Mouse (Mus musculus): Measurements from ENCODE around the gene Gm9918. TPM values are rescaled to one million over a fixed set of nuclear protein-coding genes. Genes with fewer than 3 reads are reported as not detected.

Gene Gm9918
- total RNA-seq, 2 experiments from 2014 or later = not detected

DNA sequence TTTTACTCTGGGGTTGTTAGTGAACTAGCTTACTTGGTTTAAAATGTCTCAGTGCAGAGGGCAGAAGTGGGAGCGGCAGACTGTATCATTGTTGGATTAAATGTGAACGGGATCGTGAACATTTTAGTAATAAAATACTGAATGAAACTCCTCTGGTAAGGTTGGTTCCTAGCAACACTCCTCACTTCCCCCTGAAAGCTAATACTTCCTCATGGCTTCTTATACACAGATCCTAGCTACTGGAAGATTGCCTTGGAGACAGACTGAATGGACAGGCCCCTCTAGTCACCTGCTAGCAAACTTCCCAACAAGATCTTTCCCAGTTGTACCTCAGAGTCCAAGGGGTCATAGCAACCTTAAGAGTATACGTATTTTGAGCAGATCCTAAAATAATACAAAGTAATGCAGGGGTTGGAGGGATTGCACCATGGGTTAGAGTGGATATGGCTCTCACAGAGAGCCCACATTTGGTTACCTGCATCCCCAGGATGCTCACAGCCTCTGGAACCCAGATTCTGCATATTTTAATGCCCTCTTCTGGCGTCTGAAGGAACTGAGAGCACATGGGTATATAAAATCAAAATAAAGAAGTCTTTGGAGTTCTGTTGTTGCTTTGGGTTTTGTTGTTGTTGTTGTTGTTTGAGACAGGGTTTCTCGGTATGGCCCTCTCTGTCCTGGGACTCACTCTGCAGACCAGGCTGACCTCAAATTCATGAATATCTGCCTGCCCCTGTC, 3.8 kb downstream of the Gm9918 start:
- DNase-seq = no peak

DNA sequence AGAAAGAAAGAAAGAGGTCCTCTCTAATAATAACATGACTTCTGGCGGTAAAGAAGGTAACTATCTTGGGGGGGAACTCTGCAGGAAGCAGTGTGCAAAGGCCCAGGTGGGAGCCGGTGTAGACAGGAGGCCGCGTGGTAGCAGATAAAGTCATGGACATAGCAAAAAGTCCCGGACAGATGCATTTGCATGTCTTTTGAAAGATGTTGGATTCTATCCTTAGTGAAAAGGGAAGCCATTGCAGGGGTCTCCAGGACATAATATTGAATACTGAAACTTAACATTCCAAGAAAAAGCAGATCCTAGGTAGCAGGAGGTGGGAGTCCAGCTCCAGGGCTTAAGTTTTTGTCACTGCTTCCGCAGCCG, 8.3 kb downstream of the Gm9918 start:
- no peak for DNase-seq

DNA sequence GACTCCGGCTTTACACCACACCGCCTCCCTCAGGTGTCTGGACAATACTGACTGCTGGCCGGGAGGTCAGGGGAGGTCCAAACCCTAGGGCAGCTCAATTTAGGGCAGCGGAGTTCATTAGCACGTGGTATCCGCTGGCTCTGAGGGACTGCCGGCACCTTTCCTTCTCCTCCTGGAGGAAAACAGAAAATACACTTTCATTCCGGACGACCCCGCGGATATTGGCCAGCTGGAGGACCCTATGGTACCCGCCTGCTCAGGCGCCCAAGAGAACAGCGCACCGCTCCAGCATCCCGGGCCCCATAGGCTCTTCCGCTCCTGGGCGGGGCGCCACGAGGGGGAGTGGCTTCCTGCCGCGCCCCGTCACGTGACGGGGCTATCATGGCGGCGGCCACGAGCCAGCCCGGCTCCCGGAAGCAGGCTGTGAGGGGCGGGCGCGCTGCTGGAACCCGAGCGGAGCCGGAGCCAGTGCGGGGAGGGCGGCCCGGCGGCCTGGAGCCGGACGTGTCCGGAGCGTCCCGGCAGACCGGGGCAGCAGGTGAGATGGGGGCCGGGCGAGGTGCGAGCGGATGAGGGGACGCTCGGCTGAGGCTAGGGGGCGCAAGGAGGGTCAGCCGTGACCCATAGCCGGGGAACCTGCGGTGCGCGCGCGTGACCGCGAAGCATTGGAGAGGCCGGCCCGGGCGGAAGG, 8.9 kb downstream of the Gm9918 start, which contains the start of gene Mfsd5:
Gene Mfsd5, plus strand, starts transcription at position 363 of the 691 bp plus-strand sequence.
- peak; percentile 91 for DNase-seq

- no peak for DNase-seq
Measured at GRCm38 (mm10) chr15:102279783-102280520, 9.6 kb downstream of the Gm9918 start.

- no peak for DNase-seq
Measured at GRCm38 (mm10) chr15:102280623-102281022, 10.3 kb downstream of the Gm9918 start.

DNA sequence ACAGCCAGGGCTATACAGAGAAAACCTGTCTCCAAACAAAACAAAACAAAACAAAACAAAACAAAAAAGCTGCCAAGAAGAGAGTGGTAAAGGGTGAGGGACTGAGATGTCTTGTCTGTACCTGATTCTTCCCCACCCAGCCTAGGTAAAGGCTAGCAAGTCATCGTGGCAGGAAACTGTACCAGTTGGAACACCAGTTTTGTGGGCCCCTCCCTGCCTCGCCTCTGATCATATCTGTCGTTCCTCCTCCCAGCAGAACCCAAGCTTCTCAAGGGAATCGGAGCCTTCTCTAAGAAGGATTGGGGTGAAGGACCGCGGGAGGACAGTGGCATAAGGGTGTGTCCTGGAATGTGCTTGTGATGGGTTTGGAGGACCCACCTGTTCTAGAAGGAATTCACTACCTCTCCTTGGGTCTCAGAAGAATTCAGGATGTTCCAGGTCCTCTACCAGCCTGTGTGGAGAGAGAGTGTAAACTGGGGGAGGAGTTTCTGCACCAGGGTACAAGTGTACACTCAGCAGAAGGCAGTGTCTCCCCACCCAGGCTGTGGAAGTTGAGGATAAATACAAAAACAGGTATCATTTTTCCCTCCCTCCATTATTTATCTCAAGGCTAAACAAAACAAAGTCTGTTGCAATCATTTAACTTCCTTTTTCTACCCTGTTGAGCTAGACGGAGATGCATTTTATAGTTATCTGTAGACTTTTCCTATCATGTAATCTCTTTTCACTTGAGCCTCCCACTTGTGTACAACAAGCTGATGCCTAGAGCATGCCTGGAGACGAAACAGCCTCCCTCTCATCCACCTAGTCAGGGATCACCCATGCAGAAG, 12.3 kb downstream of the Gm9918 start:
- DNase-seq = no peak

DNA sequence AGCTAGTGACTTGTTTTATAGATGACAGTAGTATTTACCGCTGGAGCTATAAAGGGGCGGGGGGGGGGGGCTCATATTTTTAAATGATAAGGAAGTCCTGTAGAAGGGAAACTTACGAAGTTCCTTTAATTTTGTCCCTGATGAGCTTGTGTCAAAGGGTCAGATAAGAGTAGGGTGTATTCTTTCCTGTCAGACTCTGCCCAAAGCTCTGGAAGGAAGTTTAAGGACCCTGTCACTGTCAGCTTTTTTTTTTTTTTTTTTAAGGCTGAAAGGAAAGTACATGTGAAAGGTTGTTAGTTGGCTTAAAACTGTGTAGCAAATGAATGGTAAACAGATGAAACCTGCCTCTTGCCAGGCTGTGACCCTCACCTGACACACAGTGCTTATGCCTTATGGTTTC, 13.3 kb downstream of the Gm9918 start:
- no peak for DNase-seq

- DNase-seq = no peak
Measured at GRCm38 (mm10) chr15:102287395-102287794, 17.0 kb downstream of the Gm9918 start.

- peak; percentile 91 for DNase-seq
Measured at GRCm38 (mm10) chr15:102295633-102296367, 25.4 kb downstream of the Gm9918 start, which contains the start of gene Espl1. Gene Espl1, plus strand, starts transcription at chr15:102296266.

- no peak for DNase-seq
Measured at GRCm38 (mm10) chr15:102296368-102297006, 26.1 kb downstream of the Gm9918 start.

GRCm38 (mm10) chr15:102302542-102302941, 32.2 kb downstream of the Gm9918 start:
- no peak for DNase-seq

- DNase-seq = no peak
Measured at GRCm38 (mm10) chr15:102308717-102309116, 38.4 kb downstream of the Gm9918 start.

DNA sequence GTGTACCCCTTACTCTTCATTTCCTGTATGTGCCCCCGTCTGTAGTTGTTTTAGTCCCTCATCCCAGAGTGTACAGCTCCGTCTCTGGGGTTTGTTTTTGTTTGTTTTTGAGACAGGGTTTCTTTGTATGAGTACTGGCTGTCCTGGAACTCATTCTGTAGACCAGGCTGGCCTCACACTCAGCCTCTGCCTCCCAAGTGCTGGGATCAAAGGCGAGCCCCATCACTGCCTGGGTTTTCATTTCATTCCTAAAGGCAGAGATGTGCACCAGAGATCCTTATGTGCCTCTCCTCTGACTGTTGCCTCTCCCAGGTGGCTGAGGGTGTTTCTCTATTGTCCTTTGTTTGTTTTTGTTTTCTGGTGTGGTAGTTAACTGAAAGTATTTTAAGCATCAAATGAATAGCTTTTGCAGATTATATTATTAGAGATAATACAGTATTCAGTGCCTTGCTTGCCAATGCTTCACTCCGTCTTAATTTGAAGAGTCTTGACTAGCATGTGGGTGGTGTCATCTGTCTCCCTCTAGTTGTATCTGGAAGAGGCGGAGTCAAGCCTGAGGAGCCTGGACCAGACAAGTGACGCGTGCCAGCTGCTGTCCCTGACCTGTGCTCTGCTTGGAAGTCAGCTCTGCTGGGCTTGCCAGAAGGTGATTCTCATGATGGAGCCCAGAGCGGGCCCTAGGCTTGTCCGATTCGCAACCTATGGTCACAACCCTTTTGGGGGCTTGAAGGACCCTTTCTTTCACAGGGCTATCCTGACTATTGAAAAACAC, 39.9 kb downstream of the Gm9918 start:
- no peak for DNase-seq

GRCm38 (mm10) chr15:102311489-102311888, 41.1 kb downstream of the Gm9918 start:
- no peak for DNase-seq

DNA sequence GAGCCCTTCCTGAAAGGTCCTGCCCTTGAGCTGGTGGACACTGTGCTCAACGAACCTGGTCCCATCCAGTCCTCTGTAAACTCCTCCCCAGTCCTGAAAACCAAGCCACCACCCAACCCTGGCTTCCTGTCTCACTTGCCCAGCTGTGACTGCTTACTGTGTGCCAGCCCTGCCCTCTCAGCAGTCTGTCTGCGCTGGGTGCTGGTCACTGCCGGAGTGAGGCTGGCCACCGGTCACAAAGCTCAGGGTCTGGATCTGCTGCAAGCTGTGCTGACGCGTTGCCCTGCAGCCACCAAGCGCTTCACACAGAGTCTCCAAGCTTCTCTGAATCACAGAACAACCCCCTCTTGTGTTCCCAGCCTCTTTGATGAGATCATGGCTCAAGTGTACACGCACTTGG, 44.9 kb downstream of the Gm9918 start:
- no peak for DNase-seq

- peak; percentile 32 for DNase-seq
Measured at GRCm38 (mm10) chr15:102316263-102316662, 45.9 kb downstream of the Gm9918 start.

Measured in gastrocnemius, postnatal 25 days (tissue).